Mouse (Mus musculus) cortical plate, adult 2 months (tissue): ENCODE data around the gene Wdr83.
A peak's percentile ranks its signal among the peaks of the same experiment; 100 is the strongest.

ENCODE experiments used
- CTCF ChIP-seq: fragments of 200-500 bp; IDR thresholded peaks from 2 replicates; pipeline ENCODE4 v1.5.1; 2011; ENCODE audit warnings: mild to moderate bottlenecking, control low read depth, low read length; ENCODE audit not compliant: insufficient read depth; ENCODE audit errors: extremely low read depth
- POLR2A ChIP-seq: fragments of 200-500 bp; IDR thresholded peaks from 2 replicates; pipeline ENCODE4 v1.6.1; 2011; ENCODE audit warnings: mild to moderate bottlenecking, low read length, control low read depth; ENCODE audit not compliant: insufficient read depth; ENCODE audit errors: extremely low read depth

DNA sequence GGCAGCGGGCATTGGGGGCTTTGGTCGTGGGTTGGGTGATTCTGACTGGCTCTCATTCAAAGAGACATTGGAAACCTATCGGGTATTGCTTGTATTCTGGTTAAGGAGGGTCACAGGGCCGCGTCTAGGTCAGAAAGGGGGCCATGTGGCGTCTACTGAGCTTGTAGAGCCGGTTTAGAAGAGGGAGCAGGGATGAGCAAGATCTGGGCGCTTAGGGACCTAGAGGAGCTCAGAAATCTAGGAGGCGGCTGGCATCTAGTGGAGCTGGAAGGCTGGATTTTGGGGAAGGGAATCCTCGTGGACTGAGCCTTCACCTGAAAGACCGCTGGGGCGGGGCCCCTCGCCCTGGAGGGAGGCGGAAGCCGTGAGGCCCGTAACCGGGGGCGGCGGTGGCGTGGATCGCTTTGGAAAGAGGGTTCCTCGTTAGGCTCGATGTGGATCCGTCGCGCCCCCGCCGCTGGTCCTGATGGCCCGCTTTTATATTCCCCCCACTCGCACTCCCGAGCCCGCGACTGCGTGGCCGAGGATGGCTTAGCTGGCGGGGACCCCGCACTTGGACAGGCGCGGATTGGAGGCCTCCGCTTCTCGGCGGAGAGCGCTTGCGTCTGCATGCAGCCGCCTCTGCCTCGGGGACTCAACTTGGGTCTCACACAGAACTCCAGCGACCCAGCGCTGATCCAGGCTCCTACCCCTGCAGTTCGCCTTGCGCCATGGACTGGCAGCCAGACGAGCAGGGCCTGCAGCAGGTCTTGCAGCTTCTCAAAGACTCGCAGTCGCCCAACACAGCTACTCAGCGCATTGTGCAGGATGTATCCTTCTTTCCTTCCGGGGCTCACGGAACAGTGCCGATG is 43.2 kb downstream of the Wdr83 start:
- TF ChIP-seq POLR2A (peak; percentile 39; the same call in 1 of the 2 replicates), CTCF (no peak)
